Mouse (Mus musculus): Measurements from ENCODE around the gene Cd19. TPM values are rescaled to one million over a fixed set of nuclear protein-coding genes. Genes with fewer than 3 reads are reported as not detected.
"Not testable (repeated sequence)": the region's sequence is repeated elsewhere in the genome, so short reads cannot be mapped to it uniquely, and the experiment has no call there.

Cd19 gene
- total and polyA plus RNA-seq, 3 experiments = not detected

- H3K27me3 ChIP-seq (ENCODE audit: insufficient read depth, low read length) = peaks cover 51% of the 10 kb centered on the region
- peaks cover 3% of the 10 kb centered on the region; the same call in 1 of the 2 replicates for H3K9me3 ChIP-seq (replicated peaks)
- no peak for ATAC-seq (ENCODE audit: extremely low read depth, insufficient number of reproducible peaks, low FRiP score, poor library complexity, severe bottlenecking)
- peaks cover 9% of the 10 kb centered on the region for H3K4me1 ChIP-seq (ENCODE audit: insufficient read depth, low read depth, low read length)
- no peak overlapping the region for H3K4me3 ChIP-seq (ENCODE audit: low read depth, low read length)
- DNase-seq (ENCODE audit: low spot score) = no peak
- no peaks in the 10 kb centered on the region for H3K36me3 ChIP-seq (replicated peaks)
- no peak for TF ChIP-seq GATA2 (IDR thresholded peaks at IDR 0.05; ENCODE audit: borderline replicate concordance, low read depth, low read length)
- no peak for TF ChIP-seq TAL1 (conservative IDR thresholded peaks at IDR 0.05; ENCODE audit: low read depth, low read length)
- no peak for TF ChIP-seq CTCF (IDR thresholded peaks at IDR 0.05; ENCODE audit: low read depth, low read length)
- TF ChIP-seq GATA1 (IDR thresholded peaks at IDR 0.05; ENCODE audit: borderline replicate concordance, low read length) = no peak
- TF ChIP-seq POLR2AphosphoS5 (IDR thresholded peaks at IDR 0.05; ENCODE audit: insufficient replicate concordance, low read depth, low read length) = no peak
Observed at GRCm38 (mm10) chr7:126417606-126418005, 2.9 kb upstream of the Cd19 start.

- no peak for TF ChIP-seq TAL1 (conservative IDR thresholded peaks at IDR 0.05; ENCODE audit: low read depth, low read length)
- no peak for TF ChIP-seq GATA1 (IDR thresholded peaks at IDR 0.05; ENCODE audit: borderline replicate concordance, low read length)
- TF ChIP-seq CTCF (IDR thresholded peaks at IDR 0.05; ENCODE audit: low read depth, low read length) = no peak
- no peak for TF ChIP-seq GATA2 (IDR thresholded peaks at IDR 0.05; ENCODE audit: borderline replicate concordance, low read depth, low read length)
- no peak for TF ChIP-seq POLR2AphosphoS5 (IDR thresholded peaks at IDR 0.05; ENCODE audit: insufficient replicate concordance, low read depth, low read length)
- peaks cover 9% of the 10 kb centered on the region for H3K4me1 ChIP-seq (ENCODE audit: insufficient read depth, low read depth, low read length)
Observed at GRCm38 (mm10) chr7:126417045-126417444, 2.4 kb upstream of the Cd19 start.

GRCm38 (mm10) chr7:126416615-126417014, 1.9 kb upstream of the Cd19 start:
- H3K4me3 ChIP-seq (ENCODE audit: low read depth, low read length) = no peak overlapping the region

More at GRCm38 (mm10) chr7:126417045-126417444, 2.4 kb upstream of the Cd19 start:
- Histone ChIP-seq H3K9me3 (replicated peaks) (peaks cover 3% of the 10 kb centered on the region; the same call in 1 of the 2 replicates), H3K27me3 (ENCODE audit: insufficient read depth, low read length) (peaks cover 55% of the 10 kb centered on the region), H3K36me3 (replicated peaks) (no peaks in the 10 kb centered on the region), H3K4me3 (ENCODE audit: low read depth, low read length) (no peak overlapping the region)
- no peak for DNase-seq (ENCODE audit: low spot score)
- ATAC-seq (ENCODE audit: extremely low read depth, insufficient number of reproducible peaks, low FRiP score, poor library complexity, severe bottlenecking) = no peak

GRCm38 (mm10) chr7:126411061-126411460, 3.6 kb downstream of the Cd19 start:
- DNase-seq (ENCODE audit: low spot score) = no peak
- peaks cover 65% of the 10 kb centered on the region for H3K27me3 ChIP-seq (ENCODE audit: insufficient read depth, low read length)
- H3K4me1 ChIP-seq (ENCODE audit: insufficient read depth, low read depth, low read length) = no peaks in the 10 kb centered on the region
- H3K4me3 ChIP-seq (ENCODE audit: low read depth, low read length) = no peak overlapping the region
- no peak for ATAC-seq (ENCODE audit: extremely low read depth, insufficient number of reproducible peaks, low FRiP score, poor library complexity, severe bottlenecking)
- H3K9me3 ChIP-seq (replicated peaks) = no peaks in the 10 kb centered on the region
- TF ChIP-seq POLR2AphosphoS5 (IDR thresholded peaks at IDR 0.05; ENCODE audit: insufficient replicate concordance, low read depth, low read length) (no peak), TAL1 (conservative IDR thresholded peaks at IDR 0.05; ENCODE audit: low read depth, low read length) (no peak), GATA1 (IDR thresholded peaks at IDR 0.05; ENCODE audit: borderline replicate concordance, low read length) (no peak), CTCF (IDR thresholded peaks at IDR 0.05; ENCODE audit: low read depth, low read length) (no peak), GATA2 (IDR thresholded peaks at IDR 0.05; ENCODE audit: borderline replicate concordance, low read depth, low read length) (no peak)
- no peaks in the 10 kb centered on the region for H3K36me3 ChIP-seq (replicated peaks)

More at GRCm38 (mm10) chr7:126416615-126417014, 1.9 kb upstream of the Cd19 start:
- DNase-seq (ENCODE audit: low spot score) = no peak
- Histone ChIP-seq H3K9me3 (replicated peaks) (no peaks in the 10 kb centered on the region), H3K27me3 (ENCODE audit: insufficient read depth, low read length) (peaks cover 55% of the 10 kb centered on the region), H3K36me3 (replicated peaks) (no peaks in the 10 kb centered on the region), H3K4me1 (ENCODE audit: insufficient read depth, low read depth, low read length) (peaks cover 7% of the 10 kb centered on the region)
- TF ChIP-seq POLR2AphosphoS5 (IDR thresholded peaks at IDR 0.05; ENCODE audit: insufficient replicate concordance, low read depth, low read length) = no peak
- no peak for TF ChIP-seq GATA1 (IDR thresholded peaks at IDR 0.05; ENCODE audit: borderline replicate concordance, low read length)
- no peak for TF ChIP-seq GATA2 (IDR thresholded peaks at IDR 0.05; ENCODE audit: borderline replicate concordance, low read depth, low read length)
- no peak for TF ChIP-seq TAL1 (conservative IDR thresholded peaks at IDR 0.05; ENCODE audit: low read depth, low read length)
- no peak for TF ChIP-seq CTCF (IDR thresholded peaks at IDR 0.05; ENCODE audit: low read depth, low read length)
- no peak for ATAC-seq (ENCODE audit: extremely low read depth, insufficient number of reproducible peaks, low FRiP score, poor library complexity, severe bottlenecking)

GRCm38 (mm10) chr7:126408686-126409085, 6.0 kb downstream of the Cd19 start:
- Histone ChIP-seq H3K27me3 (ENCODE audit: insufficient read depth, low read length) (peaks cover 57% of the 10 kb centered on the region), H3K9me3 (replicated peaks) (no peaks in the 10 kb centered on the region), H3K36me3 (replicated peaks) (no peaks in the 10 kb centered on the region), H3K4me3 (ENCODE audit: low read depth, low read length) (no peak overlapping the region), H3K4me1 (ENCODE audit: insufficient read depth, low read depth, low read length) (no peaks in the 10 kb centered on the region)
- DNase-seq (ENCODE audit: low spot score) = no peak
- TF ChIP-seq POLR2AphosphoS5 (IDR thresholded peaks at IDR 0.05; ENCODE audit: insufficient replicate concordance, low read depth, low read length) (no peak), GATA2 (IDR thresholded peaks at IDR 0.05; ENCODE audit: borderline replicate concordance, low read depth, low read length) (no peak), CTCF (IDR thresholded peaks at IDR 0.05; ENCODE audit: low read depth, low read length) (no peak), GATA1 (IDR thresholded peaks at IDR 0.05; ENCODE audit: borderline replicate concordance, low read length) (no peak), TAL1 (conservative IDR thresholded peaks at IDR 0.05; ENCODE audit: low read depth, low read length) (no peak)
- no peak for ATAC-seq (ENCODE audit: extremely low read depth, insufficient number of reproducible peaks, low FRiP score, poor library complexity, severe bottlenecking)

- H3K9me3 ChIP-seq (replicated peaks); DNase-seq (ENCODE audit: low spot score); ATAC-seq (ENCODE audit: extremely low read depth, insufficient number of reproducible peaks, low FRiP score, poor library complexity, severe bottlenecking); H3K4me3 ChIP-seq (ENCODE audit: low read depth, low read length); H3K36me3 ChIP-seq (replicated peaks): not testable (repeated sequence)
- Histone ChIP-seq H3K4me1 (ENCODE audit: insufficient read depth, low read depth, low read length) (peaks cover 12% of the 10 kb centered on the region), H3K27me3 (ENCODE audit: insufficient read depth, low read length) (peaks cover 14% of the 10 kb centered on the region)
Observed at GRCm38 (mm10) chr7:126402518-126402917, 12.2 kb downstream of the Cd19 start.
